Mouse (Mus musculus) heart, postnatal 0 days (tissue): ENCODE measurements at regions not wholly inside any gene's neighbourhood (a gene's known extent, or its start where the extent isn't known, plus 50 kb on each side); places are given as distances from the start of the nearest gene placed in this dataset.

ENCODE experiments used
- ATAC-seq: fragments of 200-750 bp; cut with Nextera tagmentation; 2 replicates; pipeline ENCODE4 v1.8.0; 2017; ENCODE audit warnings: low read depth, moderate number of reproducible peaks, moderate library complexity; ENCODE audit not compliant: insufficient read depth
- DNase-seq: peaks from one replicate; pipeline ENCODE4 v3.0.0-alpha.2; 2016; ENCODE audit warnings: low spot score
- H3K27ac ChIP-seq: fragments of 300-500 bp; sonication (generic); 2 replicates; pipeline ENCODE4 v1.5.1; 2014; ENCODE audit warnings: low read depth, mild to moderate bottlenecking
- H3K27me3 ChIP-seq: fragments of 300-500 bp; sonication (generic); 2 replicates; pipeline ENCODE4 v1.6.1; 2014; ENCODE audit warnings: low read length, mixed read lengths; ENCODE audit not compliant: control insufficient read depth, insufficient read depth
- H3K36me3 ChIP-seq: fragments of 300-500 bp; sonication (generic); replicated peaks from 2 replicates; pipeline ENCODE4 v1.6.1; 2014; ENCODE audit warnings: low read length, mixed read lengths; ENCODE audit not compliant: control insufficient read depth, insufficient read depth
- H3K4me1 ChIP-seq: fragments of 300-500 bp; sonication (generic); 2 replicates; pipeline ENCODE4 v1.6.1; 2014; ENCODE audit warnings: antibody characterized with exemption; ENCODE audit not compliant: control insufficient read depth, insufficient read depth
- H3K4me2 ChIP-seq: fragments of 300-500 bp; sonication (generic); 2 replicates; pipeline ENCODE4 v1.6.1; 2014; ENCODE audit warnings: low read depth, mild to moderate bottlenecking, low read length, moderate library complexity
- H3K4me3 ChIP-seq: fragments of 300-500 bp; sonication (generic); 2 replicates; pipeline ENCODE4 v1.5.1; 2014; ENCODE audit warnings: low read depth, low read length
- H3K9ac ChIP-seq: fragments of 300-500 bp; sonication (generic); replicated peaks from 2 replicates; pipeline ENCODE4 v1.6.1; 2014; ENCODE audit warnings: low read depth, low read length, mixed read lengths
- H3K9me3 ChIP-seq: fragments of 300-500 bp; sonication (generic); replicated peaks from 2 replicates; pipeline ENCODE4 v1.6.1; 2016; ENCODE audit warnings: low read length; ENCODE audit not compliant: control insufficient read depth
- CTCF ChIP-seq: IDR thresholded peaks from 2 replicates; pipeline ENCODE4 v1.5.1; 2016; ENCODE audit warnings: antibody characterized with exemption, control low read depth, low read depth
- EP300 ChIP-seq: IDR thresholded peaks from 2 replicates; pipeline ENCODE4 v1.6.1; 2016; ENCODE audit warnings: antibody characterized with exemption, low read depth
- WGBS: fragments of 180-500 bp; shearing (Covaris S2); extraction: QIAGEN DNeasy Blood & Tissue Kit; methylation state at CpG from one replicate; pipeline ENCODE4 v1.1.7; 2014; 5-methylcytosine and 5-hydroxymethylcytosine counted together

- ATAC-seq = no peak
- no peaks in the 10 kb centered on the region for H3K27me3 ChIP-seq
- TF ChIP-seq EP300 (no peak), CTCF (no peak)
- H3K27ac ChIP-seq = no peak overlapping the region
- H3K9ac ChIP-seq = no peak overlapping the region
- no peaks in the 10 kb centered on the region for H3K9me3 ChIP-seq
- H3K4me2 ChIP-seq = no peak overlapping the region
- no peaks in the 10 kb centered on the region for H3K36me3 ChIP-seq
- WGBS = 82% methylated on average over 9 of the region's 9 CpGs
- H3K4me1 ChIP-seq = no peaks in the 10 kb centered on the region
- no peak overlapping the region for H3K4me3 ChIP-seq
- no peak for DNase-seq
Measured at GRCm38 (mm10) chr4:9144226-9145215, 905.7 kb upstream of the Car8 start.

- Histone ChIP-seq H3K4me1 (no peaks in the 10 kb centered on the region), H3K27ac (no peak overlapping the region), H3K9me3 (no peaks in the 10 kb centered on the region), H3K9ac (no peak overlapping the region), H3K4me3 (no peak overlapping the region), H3K36me3 (no peaks in the 10 kb centered on the region), H3K4me2 (no peak overlapping the region), H3K27me3 (no peaks in the 10 kb centered on the region)
- no peak for TF ChIP-seq CTCF
- no peak for TF ChIP-seq EP300
- no peak for ATAC-seq
- DNase-seq = no peak
- WGBS = 90% methylated on average over 3 of the region's 3 CpGs
Measured at GRCm38 (mm10) chr4:9143087-9143486, 904.2 kb upstream of the Car8 start.

DNA sequence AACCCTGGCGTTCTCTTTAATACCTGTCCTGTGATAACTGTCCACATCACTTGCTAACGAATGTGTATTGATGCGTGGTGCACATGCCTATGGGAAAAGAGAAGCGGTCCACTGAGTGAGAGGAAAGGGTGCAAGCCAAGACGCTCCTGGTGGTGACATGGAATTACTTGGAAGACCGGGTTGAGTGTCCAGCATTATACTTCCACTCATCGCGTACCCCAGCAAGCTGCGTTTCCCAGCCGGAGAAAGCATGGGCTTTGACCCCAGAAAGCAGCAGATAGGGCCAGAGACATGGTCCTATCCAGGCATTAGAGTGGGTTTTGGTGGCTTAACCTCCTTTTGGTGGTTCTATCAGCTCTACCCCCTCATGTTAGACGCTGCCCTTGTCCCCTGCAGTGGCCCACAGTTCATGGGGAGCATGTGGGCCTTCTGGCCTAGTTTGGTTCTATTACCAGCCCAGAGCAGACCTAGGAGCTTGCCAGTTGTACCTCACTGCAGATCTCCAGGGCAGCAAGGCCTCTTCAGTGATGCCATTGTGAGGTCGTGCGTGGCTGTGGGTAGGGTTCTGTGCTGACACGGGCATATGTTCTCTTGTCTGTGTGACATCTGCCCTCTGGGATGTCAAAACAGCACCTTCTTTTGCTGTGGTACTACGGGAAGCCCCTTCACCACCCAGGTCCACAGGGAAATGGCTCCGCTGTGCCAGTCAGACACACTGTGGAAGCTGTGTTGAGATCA is 903.3 kb upstream of the Car8 start:
- no peak for ATAC-seq
- Histone ChIP-seq H3K9ac (no peak overlapping the region), H3K9me3 (no peaks in the 10 kb centered on the region), H3K27ac (no peak overlapping the region), H3K4me3 (no peak overlapping the region), H3K36me3 (no peaks in the 10 kb centered on the region), H3K4me2 (no peak overlapping the region), H3K4me1 (no peaks in the 10 kb centered on the region), H3K27me3 (no peaks in the 10 kb centered on the region)
- TF ChIP-seq CTCF (no peak), EP300 (no peak)
- WGBS = 89% methylated on average over 16 of the region's 16 CpGs
- DNase-seq = no peak

DNA sequence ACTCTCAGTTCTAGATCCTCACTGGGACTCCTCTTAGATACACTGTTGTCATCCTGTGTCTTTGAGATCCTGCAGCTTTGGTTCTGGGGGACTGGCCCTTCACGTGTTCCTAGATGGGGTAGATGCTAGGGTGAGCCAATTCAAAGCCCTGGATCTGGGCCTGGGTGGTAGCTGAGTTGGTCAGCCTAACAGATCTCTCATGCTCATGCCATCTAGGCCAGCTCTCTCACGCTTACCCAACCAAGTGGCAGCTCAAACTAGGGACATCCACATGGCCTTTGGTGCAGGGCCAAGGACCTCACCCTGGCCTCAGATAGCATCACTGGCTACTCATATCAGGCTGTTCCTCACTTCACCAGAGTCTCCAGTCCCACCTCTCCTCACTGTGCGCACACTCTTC is 901.9 kb upstream of the Car8 start:
- Histone ChIP-seq H3K27ac (no peak overlapping the region), H3K4me3 (no peak overlapping the region), H3K36me3 (no peaks in the 10 kb centered on the region), H3K4me1 (no peaks in the 10 kb centered on the region), H3K27me3 (no peaks in the 10 kb centered on the region), H3K9me3 (no peaks in the 10 kb centered on the region), H3K9ac (no peak overlapping the region), H3K4me2 (no peak overlapping the region)
- no peak for DNase-seq
- ATAC-seq = no peak
- 89% methylated on average over 3 of the region's 3 CpGs for WGBS
- no peak for TF ChIP-seq EP300
- no peak for TF ChIP-seq CTCF

DNA sequence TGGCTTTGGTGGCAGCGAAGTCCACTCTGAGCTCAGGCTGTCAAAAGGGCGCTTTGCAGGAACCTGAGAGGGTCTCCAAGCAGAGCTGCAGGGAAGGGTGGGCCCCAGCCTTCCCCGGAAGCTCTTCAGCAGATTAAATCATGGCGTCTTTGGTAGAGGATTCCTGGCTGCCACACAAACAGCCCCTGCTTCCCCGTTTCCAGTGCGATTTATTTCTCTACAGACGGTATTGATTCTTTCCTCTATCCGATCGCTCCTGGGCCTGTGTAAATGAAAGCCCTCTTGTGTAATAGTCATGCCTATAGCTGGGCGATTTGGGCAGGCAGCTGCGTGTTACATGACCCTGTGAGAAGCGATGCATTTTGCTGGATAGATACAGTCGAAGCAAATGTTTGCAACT is 897.8 kb upstream of the Car8 start:
- WGBS = 76% methylated on average over 13 of the region's 13 CpGs
- peak overlapping the region; percentile 56 for H3K4me2 ChIP-seq
- no peaks in the 10 kb centered on the region for H3K27me3 ChIP-seq
- no peak overlapping the region for H3K27ac ChIP-seq
- TF ChIP-seq EP300 (no peak), CTCF (no peak)
- H3K36me3 ChIP-seq = no peaks in the 10 kb centered on the region
- no peak overlapping the region for H3K4me3 ChIP-seq
- H3K4me1 ChIP-seq = peaks cover 14% of the 10 kb centered on the region
- ATAC-seq = no peak
- no peak overlapping the region for H3K9ac ChIP-seq
- no peak for DNase-seq
- no peaks in the 10 kb centered on the region for H3K9me3 ChIP-seq
